1 mouse cellular context compared by ENCODE assay signal in the genomic region with DNA sequence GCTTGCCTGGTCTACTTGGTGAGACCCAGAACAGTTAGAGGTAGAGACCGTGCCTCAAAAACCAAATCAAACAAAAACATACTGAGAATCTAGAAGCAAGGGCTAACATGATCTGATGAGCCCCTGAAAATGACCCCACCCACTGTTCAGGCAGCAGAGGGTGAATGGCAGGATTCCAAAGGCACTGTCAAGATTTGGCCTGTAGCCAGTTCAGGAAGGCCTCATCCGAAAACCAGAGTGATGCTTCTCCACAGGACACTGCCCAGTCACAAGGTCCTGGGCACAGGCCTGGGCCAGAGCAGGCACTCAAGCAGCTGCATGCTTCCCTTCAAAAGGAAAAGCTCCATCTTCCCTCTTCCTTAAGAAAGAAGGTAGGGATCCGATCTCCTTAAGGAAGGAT.
TF ChIP-seq lines count a peak whose summit lies in the region.

No protein-coding gene starts in this region.

TF ChIP-seq in MEL, 35 proteins besides CTCF, POLR2A, EP300 and RAD21:
- TF ChIP-seq MYB (IDR thresholded peaks at IDR 0.05; ENCODE audit: low read depth, low read length) (no peak), USF2 (IDR thresholded peaks at IDR 0.05; ENCODE audit: borderline replicate concordance in 1 of 2, insufficient read depth in 1 of 2, low read depth in 1 of 2, low read length in 2 of 2) (no peak), GABPA (IDR thresholded peaks at IDR 0.05; ENCODE audit: low read depth, low read length) (no peak), MEF2A (IDR thresholded peaks at IDR 0.05; ENCODE audit: extremely low read depth, insufficient replicate concordance, low read depth, low read length, poor library complexity, severe bottlenecking) (no peak), TCF12 (IDR thresholded peaks at IDR 0.05; ENCODE audit: low read depth, low read length) (no peak), TAL1 (IDR thresholded peaks at IDR 0.05; ENCODE audit: low read length) (no peak), JUND (IDR thresholded peaks at IDR 0.05; ENCODE audit: low read depth, low read length) (no peak), E2F4 (IDR thresholded peaks at IDR 0.05; ENCODE audit: borderline replicate concordance, low read depth, low read length) (no peak), ELF1 (IDR thresholded peaks at IDR 0.05; ENCODE audit: low read depth, low read length) (no peak), ZKSCAN1 (IDR thresholded peaks at IDR 0.05; ENCODE audit: low read depth, low read length) (no peak), MAX (IDR thresholded peaks at IDR 0.05; ENCODE audit: low read length) (no peak)
